Mouse (Mus musculus) lung, postnatal 25 days (tissue): Measurements from ENCODE around the gene Ankrd2.
"Not testable (repeated sequence)": the region's sequence is repeated elsewhere in the genome, so short reads cannot be mapped to it uniquely, and the experiment has no call there.

ENCODE experiments used
- DNase-seq: peaks from one replicate; pipeline ENCODE4 v3.0.0; 2022; ENCODE audit warnings: low spot score

The Ankrd2 gene

GRCm38 (mm10) chr19:42055881-42056280 is 20.1 kb downstream of the Ankrd2 start:
- DNase-seq: no peak

GRCm38 (mm10) chr19:42056719-42057409 is 21.1 kb downstream of the Ankrd2 start:
- DNase-seq: no peak

- DNase-seq: no peak
These were observed 22.6 kb downstream of the Ankrd2 start for GRCm38 (mm10) chr19:42058426-42058825.

GRCm38 (mm10) chr19:42061443-42061842 is 25.6 kb downstream of the Ankrd2 start:
- no peak for DNase-seq

- peak; percentile 75 for DNase-seq
These were observed 32.8 kb downstream of the Ankrd2 start for GRCm38 (mm10) chr19:42068441-42069240.

GRCm38 (mm10) chr19:42069241-42069525 is 33.4 kb downstream of the Ankrd2 start:
- peak; percentile 45 for DNase-seq

GRCm38 (mm10) chr19:42071221-42071620 is 35.4 kb downstream of the Ankrd2 start:
- no peak for DNase-seq

GRCm38 (mm10) chr19:42071886-42072608 is 36.2 kb downstream of the Ankrd2 start:
- no peak for DNase-seq

- no peak for DNase-seq
These were observed 37.0 kb downstream of the Ankrd2 start for GRCm38 (mm10) chr19:42072802-42073201.

- DNase-seq: no peak
These were observed 39.3 kb downstream of the Ankrd2 start for GRCm38 (mm10) chr19:42075051-42075450.

GRCm38 (mm10) chr19:42075992-42076391 is 40.2 kb downstream of the Ankrd2 start:
- DNase-seq: no peak

- DNase-seq: no peak
These were observed 42.8 kb downstream of the Ankrd2 start for GRCm38 (mm10) chr19:42078566-42078965.

- DNase-seq: no peak
These were observed 43.2 kb downstream of the Ankrd2 start for GRCm38 (mm10) chr19:42079006-42079405.

- no peak for DNase-seq
These were observed 44.1 kb downstream of the Ankrd2 start for GRCm38 (mm10) chr19:42079950-42080349.

GRCm38 (mm10) chr19:42080469-42080868 is 44.7 kb downstream of the Ankrd2 start:
- no peak for DNase-seq

- DNase-seq: not testable (repeated sequence)
These were observed 45.8 kb downstream of the Ankrd2 start for GRCm38 (mm10) chr19:42081613-42082012.

GRCm38 (mm10) chr19:42085690-42086089 is 49.9 kb downstream of the Ankrd2 start:
- no peak for DNase-seq

- DNase-seq: peak; percentile 69
These were observed 50.4 kb downstream of the Ankrd2 start, which contains the start of gene Morn4 for GRCm38 (mm10) chr19:42086166-42086565. Gene Morn4 (minus strand): TSS chr19:42086357.

- DNase-seq: peak; percentile 82
These were observed 53.4 kb downstream of the Ankrd2 start for GRCm38 (mm10) chr19:42089103-42089747.

- peak; percentile 100 for DNase-seq
These were observed 54.2 kb downstream of the Ankrd2 start, which contains the start of gene Pi4k2a for GRCm38 (mm10) chr19:42089748-42090595. Gene Pi4k2a (plus strand): TSS chr19:42090470.

GRCm38 (mm10) chr19:42090637-42091141 is 54.9 kb downstream of the Ankrd2 start:
- peak; percentile 35 for DNase-seq
